Mouse (Mus musculus) megakaryocyte-erythroid progenitor cell, adult 5-6 weeks (primary cell): Measurements from ENCODE around the gene Gk5. TPM values are rescaled to one million over a fixed set of nuclear protein-coding genes. Genes with fewer than 3 reads are reported as not detected.
A peak's percentile ranks its signal among the peaks of the same experiment; 100 is the strongest.
"Not testable (repeated sequence)": the region's sequence is repeated elsewhere in the genome, so short reads cannot be mapped to it uniquely, and the experiment has no call there.

ENCODE experiments used
- ATAC-seq: replicated peaks from 2 replicates; pipeline ENCODE4 v1.8.0; 2016; ENCODE audit warnings: mild to moderate bottlenecking, inconsistent platforms; ENCODE audit not compliant: severe bottlenecking, poor library complexity, low FRiP score, low TSS enrichment
- total RNA-seq, 2 experiments: library from RNA; stranded (forward) in 1 of 2; stranded (reverse) in 1 of 2; fragments of 200-1000, 215-1000 nt in 1 of 2; fragments of >200 nt in 1 of 2; fragmentation: Nextera tagmentation in 1 of 2; gene quantifications; 2 replicates each; pipeline ENCODE4 v1.2.3; 2014 to 2017

Gene Gk5
- total RNA-seq, 2 experiments from 2014 or later, result 1.4 to 3.5 TPM

- ATAC-seq, result no peak
These were observed 23.3 kb downstream of the Gk5 start for GRCm38 (mm10) chr9:96142499-96142898.

- no peak for ATAC-seq
These were observed 24.5 kb downstream of the Gk5 start for GRCm38 (mm10) chr9:96143633-96144032.

- no peak for ATAC-seq
These were observed 25.7 kb downstream of the Gk5 start for GRCm38 (mm10) chr9:96144883-96145282.

- no peak for ATAC-seq
These were observed 33.6 kb downstream of the Gk5 start for GRCm38 (mm10) chr9:96152801-96153200.

- ATAC-seq, result peak; percentile 47; the same call in 1 of the 2 replicates
These were observed 39.3 kb downstream of the Gk5 start for GRCm38 (mm10) chr9:96158431-96158830.

- no peak for ATAC-seq
These were observed 39.9 kb downstream of the Gk5 start for GRCm38 (mm10) chr9:96159047-96159446.

GRCm38 (mm10) chr9:96160767-96161166 is 41.6 kb downstream of the Gk5 start:
- no peak for ATAC-seq

GRCm38 (mm10) chr9:96162421-96162820 is 43.3 kb downstream of the Gk5 start:
- ATAC-seq, result no peak

- ATAC-seq, result no peak
These were observed 44.3 kb downstream of the Gk5 start for GRCm38 (mm10) chr9:96163443-96163842.

- ATAC-seq, result not testable (repeated sequence)
These were observed 44.8 kb downstream of the Gk5 start for GRCm38 (mm10) chr9:96163983-96164382.

GRCm38 (mm10) chr9:96167168-96167585 is 48.0 kb downstream of the Gk5 start:
- ATAC-seq, result peak; percentile 82

- no peak for ATAC-seq
These were observed 51.4 kb downstream of the Gk5 start for GRCm38 (mm10) chr9:96170600-96170999.

GRCm38 (mm10) chr9:96184909-96185308 is 65.7 kb downstream of the Gk5 start:
- ATAC-seq, result no peak

GRCm38 (mm10) chr9:96186701-96187100 is 67.5 kb downstream of the Gk5 start:
- no peak for ATAC-seq

- ATAC-seq, result peak; percentile 99
These were observed 76.9 kb downstream of the Gk5 start, which contains the start of gene Tfdp2 for GRCm38 (mm10) chr9:96195885-96196622. Gene Tfdp2, plus strand, starts transcription at chr9:96196275.

GRCm38 (mm10) chr9:96196636-96197181 is 77.5 kb downstream of the Gk5 start:
- peak; percentile 72 for ATAC-seq

- ATAC-seq, result no peak
These were observed 78.6 kb downstream of the Gk5 start for GRCm38 (mm10) chr9:96197806-96198205.

- no peak for ATAC-seq
These were observed 84.5 kb downstream of the Gk5 start for GRCm38 (mm10) chr9:96203663-96204062.

GRCm38 (mm10) chr9:96207428-96207827 is 88.3 kb downstream of the Gk5 start:
- peak; percentile 70 for ATAC-seq

GRCm38 (mm10) chr9:96213036-96213645 is 94.0 kb downstream of the Gk5 start:
- ATAC-seq, result no peak

- ATAC-seq, result no peak
These were observed 95.0 kb downstream of the Gk5 start for GRCm38 (mm10) chr9:96214171-96214570.
